In the genomic region with DNA sequence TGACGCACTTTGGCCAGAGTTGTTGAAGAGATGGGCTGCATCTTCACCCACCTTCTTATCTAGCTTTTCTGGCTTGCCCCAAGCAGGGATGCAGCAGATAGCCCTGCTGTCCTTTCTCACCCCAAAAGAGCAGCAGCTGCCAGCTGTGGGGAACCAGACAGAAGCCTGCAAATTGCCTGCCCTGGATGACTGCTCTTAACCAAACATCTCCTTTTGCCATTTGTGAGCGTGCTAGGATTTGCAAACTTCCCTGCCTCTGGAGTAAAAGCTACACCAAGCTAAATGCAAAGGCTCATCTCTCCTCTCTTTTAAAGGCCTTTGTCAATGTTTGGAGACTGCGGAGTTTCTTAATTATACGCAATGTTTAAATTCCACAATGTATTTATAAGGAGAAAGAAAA, we compare ENCODE assay signal across 10 mouse cellular contexts.
A peak's percentile ranks its signal among the peaks of the same experiment; 100 is the strongest.
DNase-seq lines count a peak whose midpoint lies in the region; ATAC-seq and TF ChIP-seq lines count a peak whose summit lies in the region.
"Had no signal": no experiment of that assay in that cellular context is flagged by ENCODE, and none has a peak within 500 bp of the region (broad histone marks: within the 10 kb centered on the region; RNA-seq: fewer than 3 reads in every experiment).

No protein-coding gene starts in this region.

- ATAC-seq in neural tube, embryonic 11.5 days (ENCODE audit: insufficient read depth, low FRiP score, low TSS enrichment) = no peak
- no peak for ATAC-seq in limb, embryonic 11.5 days (ENCODE audit: insufficient number of reproducible peaks, low FRiP score, low TSS enrichment, low read depth)
- ATAC-seq in stomach, embryonic 15.5 days (ENCODE audit: insufficient read depth, low FRiP score, low read depth) = no peak

- no peaks in the 10 kb centered on the region for H3K36me3 ChIP-seq in neural tube, embryonic 11.5 days (ENCODE audit: control insufficient read depth, insufficient read depth, low read length)
- no peaks in the 10 kb centered on the region for H3K36me3 ChIP-seq in limb, embryonic 11.5 days (ENCODE audit: control insufficient read depth, insufficient read depth, low read length)
- H3K36me3 ChIP-seq in stomach, embryonic 15.5 days = no peaks in the 10 kb centered on the region

- H3K27ac ChIP-seq in gastrocnemius, adult 2 months = peak overlapping the region; percentile 92; the same call in 1 of the 2 replicates
- no peak overlapping the region for H3K27ac ChIP-seq in neural tube, embryonic 11.5 days (ENCODE audit: low read depth, low read length)
- H3K27ac ChIP-seq in limb, embryonic 11.5 days (replicated peaks; ENCODE audit: low read depth, low read length) = no peak overlapping the region
- H3K27ac ChIP-seq in stomach, embryonic 15.5 days = peak overlapping the region; percentile 13; the same call in 1 of the 2 replicates

- WGBS in neural tube, embryonic 11.5 days = 68% methylated on average over 4 of the region's 4 CpGs
- 64% methylated on average over 4 of the region's 4 CpGs for WGBS in limb, embryonic 11.5 days
- 43% methylated on average over 4 of the region's 4 CpGs for WGBS in stomach, embryonic 15.5 days

- H3K27me3 ChIP-seq in neural tube, embryonic 11.5 days (ENCODE audit: control insufficient read depth, insufficient read depth, low read length) = 0 out of 2 replicates have a peak, but pooled peaks cover 3% of the 10 kb centered on the region
- H3K27me3 ChIP-seq in limb, embryonic 11.5 days (ENCODE audit: control insufficient read depth, insufficient read depth, low read length) = no peaks in the 10 kb centered on the region
- H3K27me3 ChIP-seq in stomach, embryonic 15.5 days (replicated peaks) = no peaks in the 10 kb centered on the region

- no peak for TF ChIP-seq CTCF in gastrocnemius, adult 2 months (IDR thresholded peaks at IDR 0.05)

- H3K9me3 ChIP-seq in neural tube, embryonic 11.5 days (ENCODE audit: control insufficient read depth, low read length) = no peaks in the 10 kb centered on the region
- H3K9me3 ChIP-seq in limb, embryonic 11.5 days (ENCODE audit: control insufficient read depth, low read length) = no peaks in the 10 kb centered on the region
- no peaks in the 10 kb centered on the region for H3K9me3 ChIP-seq in stomach, embryonic 15.5 days

- H3K9ac ChIP-seq in neural tube, embryonic 11.5 days (ENCODE audit: low read length) = no peak overlapping the region
- no peak overlapping the region; the same call in 1 of the 2 replicates for H3K9ac ChIP-seq in limb, embryonic 11.5 days (ENCODE audit: low read length)
- no peak overlapping the region for H3K9ac ChIP-seq in stomach, embryonic 15.5 days

- peak overlapping the region; percentile 81 for H3K4me2 ChIP-seq in neural tube, embryonic 11.5 days (ENCODE audit: low read depth)
- H3K4me2 ChIP-seq in limb, embryonic 11.5 days (ENCODE audit: low read depth, severe bottlenecking) = peak overlapping the region; percentile 54
- H3K4me2 ChIP-seq in stomach, embryonic 15.5 days = peak overlapping the region; percentile 90

- H3K4me3 ChIP-seq in gastrocnemius, adult 2 months = peak overlapping the region; percentile 92
- peak overlapping the region; percentile 61 for H3K4me3 ChIP-seq in neural tube, embryonic 11.5 days (ENCODE audit: low read depth, low read length)
- H3K4me3 ChIP-seq in limb, embryonic 11.5 days (ENCODE audit: low read depth, low read length) = peak overlapping the region; percentile 56
- H3K4me3 ChIP-seq in stomach, embryonic 15.5 days (replicated peaks) = peak overlapping the region; percentile 71

- intact Hi-C loops in gastrocnemius, adult 2 months (cut with DNase I) = loop anchor here (10.0 kb wide), 1 partner anchor 88 kb away; no protein-coding TSS in a partner anchor

- DNase-seq in gastrocnemius, adult 2 months = no peak
- no peak for DNase-seq in gastrocnemius, adult 18-20 months (ENCODE audit: low spot score)
- DNase-seq in neural tube, embryonic 11.5 days (ENCODE audit: low spot score) = no peak
- no peak for DNase-seq in neural tube, embryonic 10.5 days (ENCODE audit: extremely low spot score, low spot score)
- no peak for DNase-seq in limb, embryonic 11.5 days (ENCODE audit: low spot score)
- DNase-seq in MN1 (ENCODE audit: low spot score) = no peak
- DNase-seq in gastrocnemius, postnatal 25 days = no peak
- DNase-seq: gastrocnemius, postnatal 10 days; thymus, adult 2 months had no signal

- H3K4me1 ChIP-seq in neural tube, embryonic 11.5 days (ENCODE audit: control insufficient read depth, insufficient read depth, low read length) = peaks cover 7% of the 10 kb centered on the region
- H3K4me1 ChIP-seq in limb, embryonic 11.5 days (ENCODE audit: control insufficient read depth, insufficient read depth, low read length) = peaks cover 5% of the 10 kb centered on the region
- H3K4me1 ChIP-seq in stomach, embryonic 15.5 days = peaks cover 15% of the 10 kb centered on the region

Comparison
In these comparisons a context has a peak if more than half of its experiments do, and no peak if none do; other contexts are left out.
1. H3K27ac ChIP-seq: peak in gastrocnemius, adult 2 months (single experiment) and stomach, embryonic 15.5 days (single experiment); none in neural tube, embryonic 11.5 days (single experiment) and limb, embryonic 11.5 days (single experiment).
2. Peak in every context shown above with its lines, with median percentiles within 50 percentile points of each other: H3K4me3 ChIP-seq and H3K4me2 ChIP-seq.